Mouse (Mus musculus) left cerebral cortex, adult 2 months (tissue): Measurements from ENCODE around the gene Oxct2a. TPM values are rescaled to one million over a fixed set of nuclear protein-coding genes. Genes with fewer than 3 reads are reported as not detected.
"Not testable (repeated sequence)": the region's sequence is repeated elsewhere in the genome, so short reads cannot be mapped to it uniquely, and the experiment has no call there.

Experiments
- DNase-seq, 2 experiments: peaks; one replicate each; pipeline ENCODE4 v3.0.0; 2021 to 2022; ENCODE audit warnings: low spot score in 2 of 2, mixed read lengths in 1 of 2; ENCODE audit errors: extremely low spot score in 1 of 2
- H3K27ac ChIP-seq: fragments of 200-600 bp; 2 replicates; pipeline ENCODE4 v1.8.1; 2022
- H3K4me3 ChIP-seq: fragments of 200-600 bp; 2 replicates; pipeline ENCODE4 v1.8.1; 2022
- CTCF ChIP-seq: fragments of 200-600 bp; IDR thresholded peaks from 2 replicates; pipeline ENCODE4 v1.8.1; 2022; ENCODE audit warnings: antibody characterized with exemption, mild to moderate bottlenecking, moderate library complexity
- intact Hi-C: fragments of 180-260 bp; cut with DNase I; formaldehyde crosslinking; loops from one replicate; pipeline ENCODE4 v1.15.1; 2025
- total RNA-seq, 2 experiments: library from RNA; stranded (reverse); gene quantifications; 2 replicates each; pipeline ENCODE4 v1.2.3; 2021

Gene Oxct2a
- total RNA-seq, 2 experiments from 2014 or later: not detected

DNA sequence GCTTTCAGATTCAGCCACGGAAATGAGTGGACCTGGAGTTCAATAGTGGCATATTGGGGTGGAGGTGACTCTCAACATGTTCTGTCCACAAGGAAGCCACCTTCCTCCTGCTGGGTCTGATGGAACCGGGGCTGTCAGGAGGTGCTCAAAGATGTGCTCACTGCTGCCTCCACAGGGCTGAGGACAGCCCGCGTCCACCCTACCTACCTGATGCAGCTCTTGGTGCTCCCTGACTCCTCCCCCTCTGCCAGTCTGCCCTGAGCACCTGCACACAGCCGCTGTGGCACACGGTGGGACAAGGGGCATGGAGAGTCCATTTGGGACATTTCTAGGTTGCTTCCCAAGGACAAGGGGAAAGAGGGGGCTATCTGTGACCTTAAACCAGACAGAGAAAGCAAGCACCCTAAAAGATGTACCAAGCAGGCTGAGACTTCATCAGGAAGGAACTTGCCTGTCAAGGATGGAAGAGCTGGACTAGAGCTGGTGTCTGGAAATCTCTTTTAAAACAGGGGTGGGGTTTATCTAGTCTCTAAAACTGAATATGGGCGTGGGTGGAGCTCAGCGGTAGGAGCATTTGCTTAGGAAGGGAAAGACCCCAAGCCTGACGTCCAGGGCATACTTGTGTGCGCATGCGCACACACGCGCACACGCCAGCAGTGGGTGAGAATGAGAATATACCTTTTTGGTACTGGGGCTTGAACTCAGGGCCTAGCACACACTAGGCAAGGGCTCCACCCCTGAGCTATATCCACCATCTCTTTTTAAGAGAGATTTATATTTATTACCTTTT is 12.6 kb upstream of the Oxct2a start:
- Histone ChIP-seq H3K27ac (no peak overlapping the region), H3K4me3 (no peak overlapping the region)
- DNase-seq: no peak
- intact Hi-C loops: loop anchor here (1.0 kb wide), 1 partner anchor 8 kb away; no protein-coding TSS in a partner anchor
- TF ChIP-seq CTCF: no peak; the same call in none of the 2 replicates

DNA sequence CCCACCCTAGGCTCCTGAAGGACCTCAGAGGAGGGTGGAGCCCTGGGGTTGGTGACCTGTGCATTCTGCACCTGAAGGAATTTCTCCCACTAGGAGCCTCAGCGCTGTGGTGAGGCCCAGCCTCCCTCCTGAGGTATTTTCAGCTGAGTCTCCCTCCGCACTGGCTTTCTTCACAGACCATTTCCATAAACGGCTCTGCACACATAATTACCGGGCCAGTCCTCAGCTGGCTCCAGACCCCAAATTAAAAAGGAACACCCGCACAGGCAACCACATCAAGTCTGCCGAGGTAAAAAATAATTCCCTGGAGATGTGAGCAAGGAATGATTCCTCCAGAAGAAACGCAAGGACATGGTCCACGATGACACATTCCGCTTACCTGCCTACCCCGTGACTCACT is 11.8 kb upstream of the Oxct2a start:
- not testable (repeated sequence) for H3K27ac ChIP-seq, DNase-seq, H3K4me3 ChIP-seq
- intact Hi-C loops: loop anchor here (1.0 kb wide), 1 partner anchor 9 kb away; no protein-coding TSS in a partner anchor

DNA sequence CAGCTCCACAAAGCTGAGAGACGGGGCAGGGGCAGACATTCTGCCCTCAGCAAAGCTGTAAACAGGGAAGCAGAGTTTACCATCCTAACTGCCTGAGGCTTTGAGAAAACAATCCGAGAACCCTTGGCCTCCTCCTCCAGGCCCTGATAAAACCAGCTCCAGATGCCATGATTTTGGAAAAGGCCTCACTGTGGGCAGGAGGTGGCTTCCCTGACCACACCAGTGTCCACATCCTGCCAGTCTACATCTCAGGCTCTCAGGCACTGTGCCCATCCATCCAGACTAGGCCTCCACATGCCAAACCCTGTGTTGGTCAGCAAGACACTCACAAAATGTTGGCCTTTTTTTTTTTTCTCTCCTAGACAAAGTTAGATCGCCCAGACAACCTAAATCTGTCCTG is 10.7 kb upstream of the Oxct2a start:
- TF ChIP-seq CTCF: no peak
- Histone ChIP-seq H3K27ac (no peak overlapping the region), H3K4me3 (no peak overlapping the region)
- intact Hi-C loops: no loop called here
- DNase-seq: no peak

DNA sequence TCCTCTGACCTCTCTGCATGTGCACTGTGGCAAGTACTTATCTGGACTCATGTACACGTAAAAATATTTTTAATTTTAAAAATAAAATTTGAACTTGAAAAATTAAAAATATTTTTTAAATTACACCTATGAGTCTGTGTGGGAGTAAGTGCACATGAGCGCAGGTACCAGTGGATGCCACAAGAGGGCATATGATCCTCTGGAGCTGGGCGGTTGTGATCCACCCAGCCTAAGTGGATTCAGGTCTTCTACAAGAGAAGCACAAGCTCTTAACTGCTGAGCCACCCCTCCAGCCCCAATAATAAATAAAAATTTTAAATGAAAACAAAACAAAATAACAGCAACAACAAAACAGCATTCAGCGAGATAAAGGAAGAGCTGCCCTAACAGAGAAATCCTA is 9.7 kb upstream of the Oxct2a start:
- DNase-seq: no peak
- peak; percentile 8; the same call in 1 of the 2 replicates for TF ChIP-seq CTCF
- no peak overlapping the region for H3K27ac ChIP-seq
- intact Hi-C loops: no loop called here
- no peak overlapping the region for H3K4me3 ChIP-seq

DNA sequence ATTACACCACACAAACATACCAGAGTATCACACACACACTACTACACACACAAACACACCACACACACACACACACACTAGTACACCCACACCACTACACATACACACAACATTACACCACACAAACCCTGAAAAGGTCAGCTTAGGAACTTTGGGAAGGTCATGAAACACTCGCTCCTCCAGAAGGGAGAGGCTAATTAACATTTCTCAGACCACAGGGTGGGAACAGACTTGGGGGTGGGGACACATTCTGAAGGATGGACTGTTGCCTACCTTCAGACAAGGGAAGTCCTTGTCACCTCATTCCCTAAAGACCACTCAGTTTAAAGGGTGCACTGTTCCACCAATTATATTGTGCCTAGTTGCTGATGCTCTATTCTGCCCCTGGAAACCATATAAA is 8.5 kb upstream of the Oxct2a start:
- DNase-seq, H3K4me3 ChIP-seq, H3K27ac ChIP-seq, intact Hi-C loops: not testable (repeated sequence)

DNA sequence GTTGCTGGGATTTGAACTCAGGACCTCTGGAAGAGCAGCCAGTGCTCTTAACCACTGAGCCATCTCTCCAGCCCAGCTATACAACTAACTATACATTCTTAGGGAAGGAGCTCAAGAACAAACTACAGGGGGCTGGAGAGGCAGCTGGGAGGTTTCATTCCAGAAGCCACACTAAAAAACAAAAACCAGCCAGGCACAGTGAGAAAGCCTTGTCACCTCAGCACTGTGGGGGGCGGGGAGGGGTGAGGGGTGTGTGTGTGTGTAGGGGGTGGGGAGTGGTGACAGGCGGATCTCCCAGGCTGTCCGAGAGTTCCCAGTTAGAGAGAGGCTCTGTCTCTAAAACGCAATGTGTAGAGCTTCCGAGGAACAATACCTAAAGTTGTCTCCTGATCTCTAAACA is 7.9 kb upstream of the Oxct2a start:
- DNase-seq: no peak
- Histone ChIP-seq H3K4me3 (no peak overlapping the region), H3K27ac (no peak overlapping the region)
- no peak for TF ChIP-seq CTCF
- intact Hi-C loops: no loop called here

DNA sequence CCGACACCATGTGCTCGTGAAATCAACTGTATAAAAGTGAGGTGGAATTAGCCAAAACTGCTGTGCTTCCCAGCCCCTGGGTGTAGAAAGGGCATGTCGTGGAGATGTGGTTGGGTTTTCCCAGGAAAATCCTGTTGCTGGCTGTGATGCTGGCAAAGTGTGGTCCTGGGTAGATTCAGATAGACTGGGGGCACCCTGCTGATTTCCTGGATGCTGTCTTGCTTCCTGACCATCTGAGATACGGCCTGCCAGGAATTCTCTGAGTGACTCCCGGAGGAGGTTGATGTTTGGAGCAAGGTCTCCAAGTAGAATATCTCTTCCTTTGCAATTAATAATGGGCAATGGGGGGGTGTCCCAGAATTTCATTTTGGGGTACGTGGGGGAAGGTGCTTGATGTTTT is 5.5 kb upstream of the Oxct2a start:
- Histone ChIP-seq H3K4me3 (no peak overlapping the region), H3K27ac (no peak overlapping the region)
- no peak for TF ChIP-seq CTCF
- intact Hi-C loops: no loop called here
- no peak for DNase-seq

DNA sequence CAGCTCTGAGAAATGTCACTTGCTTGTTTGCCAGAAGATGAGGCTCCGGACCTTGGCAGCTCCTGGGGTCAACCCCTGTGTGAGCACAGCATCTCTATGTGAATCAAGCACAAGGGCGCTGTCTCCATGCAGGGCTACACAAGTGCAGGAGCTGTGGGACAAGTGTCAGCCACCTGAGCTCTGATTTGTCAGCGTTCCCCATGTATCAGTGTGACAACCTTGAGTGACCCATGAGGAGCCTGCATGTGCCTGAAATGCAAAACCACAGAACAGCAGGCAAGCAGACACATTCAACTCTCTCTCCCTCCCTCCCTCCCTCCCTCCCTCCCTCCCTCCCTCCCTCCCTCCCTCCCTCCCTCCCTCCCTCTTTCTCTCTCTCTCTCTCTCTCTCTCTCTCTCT is 4.2 kb upstream of the Oxct2a start:
- TF ChIP-seq CTCF: no peak
- H3K27ac ChIP-seq: no peak overlapping the region
- H3K4me3 ChIP-seq: no peak overlapping the region
- no peak for DNase-seq
- intact Hi-C loops: no loop called here

DNA sequence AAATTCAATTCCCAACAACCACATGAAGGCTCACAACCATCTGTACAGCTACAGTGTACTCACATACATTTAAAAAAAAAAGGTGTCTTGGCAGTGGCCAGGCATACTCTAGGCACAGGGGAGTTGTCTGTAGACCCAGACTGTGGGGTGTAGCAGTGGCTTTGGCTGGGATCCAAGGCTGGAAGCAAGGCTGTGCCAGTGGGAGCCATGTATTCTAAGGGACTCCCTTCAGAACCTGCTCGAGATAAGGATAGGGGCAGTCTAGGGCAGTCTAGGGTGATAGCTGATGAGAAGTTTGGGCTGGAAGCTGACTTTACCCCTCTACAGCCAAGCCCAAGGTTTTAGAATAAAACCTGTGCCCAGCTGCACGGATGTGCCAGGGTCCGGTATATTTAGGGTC is 2.7 kb upstream of the Oxct2a start:
- no peak overlapping the region for H3K4me3 ChIP-seq
- DNase-seq: no peak
- H3K27ac ChIP-seq: no peak overlapping the region
- no peak for TF ChIP-seq CTCF
- intact Hi-C loops: no loop called here

DNA sequence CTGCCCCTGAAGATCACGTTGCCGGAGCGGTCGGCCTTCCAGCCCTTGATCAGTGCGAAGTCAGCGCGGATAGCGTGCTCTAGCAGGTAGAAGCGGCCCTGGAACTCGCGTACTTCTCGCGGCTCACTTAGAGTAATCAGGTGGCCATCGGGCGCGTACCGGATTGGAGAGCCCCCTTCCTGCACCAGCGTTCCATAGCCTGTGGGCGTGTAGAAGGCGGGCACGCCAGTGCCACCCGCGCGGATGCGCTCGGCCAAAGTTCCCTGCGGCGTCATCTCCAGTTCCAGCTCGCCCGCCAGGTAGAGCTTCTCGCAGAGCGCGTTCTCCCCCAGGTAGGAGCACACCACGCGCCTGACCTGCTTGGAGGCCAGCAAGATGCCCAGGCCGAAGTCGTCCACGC is 524 bp downstream of the Oxct2a start:
- peak overlapping the region; percentile 33; the same call in 1 of the 2 replicates for H3K4me3 ChIP-seq
- intact Hi-C loops, H3K27ac ChIP-seq: not testable (repeated sequence)
- peak in 1 of 2 experiments; percentile 35 for DNase-seq

DNA sequence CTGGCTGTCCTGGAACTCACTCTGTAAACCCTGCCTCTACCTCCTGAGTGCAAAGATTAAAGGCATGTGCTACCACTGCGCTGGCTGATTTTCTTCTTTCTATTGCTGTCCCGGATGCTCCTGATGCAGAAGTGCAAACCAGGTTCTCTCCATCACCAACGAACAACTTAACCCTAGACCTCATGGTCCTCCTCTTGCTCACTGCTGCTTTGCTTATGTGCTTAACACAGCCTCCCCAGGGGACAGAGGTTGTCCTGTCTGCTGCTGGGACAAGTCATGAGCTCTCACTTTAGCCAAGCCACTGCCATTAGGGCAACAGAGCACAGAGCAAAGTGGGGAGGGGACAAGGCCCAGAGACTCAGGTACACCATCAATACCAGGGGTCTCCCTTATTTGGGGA is 8.9 kb downstream of the Oxct2a start:
- Histone ChIP-seq H3K27ac (no peak overlapping the region), H3K4me3 (no peak overlapping the region)
- no peak for DNase-seq
- TF ChIP-seq CTCF: no peak
- intact Hi-C loops: no loop called here

DNA sequence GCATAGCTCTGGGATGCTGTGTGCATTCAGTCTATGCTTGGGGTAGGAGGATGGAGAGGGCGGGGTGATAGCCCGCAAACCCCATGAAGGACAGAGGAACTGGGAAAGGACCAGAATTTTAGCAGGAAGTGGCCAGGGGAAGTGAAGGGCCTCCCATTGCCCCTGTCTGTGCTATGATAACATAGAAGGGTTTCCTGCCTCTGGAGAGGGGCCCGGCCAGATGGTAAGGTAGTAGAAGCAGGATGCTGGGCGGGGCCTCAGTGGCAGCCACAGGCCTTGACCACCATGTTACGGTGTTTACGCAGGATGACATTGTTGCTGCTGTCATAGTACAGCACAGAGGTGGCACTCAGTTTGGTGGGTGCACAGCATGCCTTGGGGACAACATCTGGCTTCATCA is 10.4 kb downstream of the Oxct2a start:
- intact Hi-C loops: no loop called here
- no peak for DNase-seq

DNA sequence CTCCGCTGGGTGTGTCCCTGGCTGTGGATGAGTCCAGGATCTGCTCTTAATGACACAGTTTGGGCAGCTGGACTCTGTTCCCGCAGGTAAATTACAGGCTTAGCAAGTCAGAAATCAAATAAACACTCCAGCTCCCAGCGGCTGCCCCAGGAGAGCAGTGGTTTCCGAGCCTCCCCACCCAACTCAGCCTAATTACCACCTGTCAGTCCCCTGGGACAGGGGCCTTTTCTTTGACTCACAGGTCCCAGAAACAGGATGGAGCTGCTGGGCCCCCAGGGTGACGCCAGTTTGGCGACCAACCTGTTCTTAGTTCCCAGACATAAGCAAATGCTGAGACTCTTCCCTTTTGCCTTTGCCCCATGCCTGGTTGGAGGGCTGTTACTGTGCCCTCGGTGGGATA is 11.6 kb downstream of the Oxct2a start:
- TF ChIP-seq CTCF: no peak
- no peak overlapping the region for H3K27ac ChIP-seq
- H3K4me3 ChIP-seq: no peak overlapping the region
- no peak for DNase-seq
- intact Hi-C loops: no loop called here

More for the DNA sequence above, 10.4 kb downstream of the Oxct2a start:
- TF ChIP-seq CTCF: no peak
- Histone ChIP-seq H3K4me3 (no peak overlapping the region), H3K27ac (no peak overlapping the region)
